Mouse (Mus musculus): ENCODE measurements around the gene Pradc1.

The Pradc1 gene

GRCm38 (mm10) chr6:85397165-85397564 is 54.6 kb downstream of the Pradc1 start:
- DNase-seq (ENCODE audit: low read depth in 1 of 2, low spot score in 2 of 2), result peak in 1 of 2 experiments; percentile 11

Measured in monocyte, adult 2 months (primary cell).